Mouse (Mus musculus) activated CD4-positive, CD25-positive, alpha-beta regulatory T cell (primary cell): ENCODE measurements around the gene Ino80d. TPM values are rescaled to one million over a fixed set of nuclear protein-coding genes. Genes with fewer than 3 reads are reported as not detected.

Experiments used
- polyA plus RNA-seq, 2 experiments: library from polyadenylated mRNA; unstranded; fragments of 100-300 nt; shearing (Covaris generic); gene quantifications; one replicate each; pipeline ENCODE4 v1.2.1; 2017

Ino80d gene
- polyA plus RNA-seq: 10 to 100 TPM; 15.7 to 21.4 TPM

GRCm38 (mm10) chr1:63114136-63114781 is at the start of gene Ino80d:
Gene Ino80d, minus strand, starts transcription at chr1:63114667.

Other genes with a start within 250 kb of the Ino80d start
- gene Eef1b2, start 62.2 kb upstream of the Ino80d start, polyA plus RNA-seq: 100 to 1,000 TPM; 348 to 643 TPM
- gene Ndufs1, start 62.2 kb upstream of the Ino80d start, polyA plus RNA-seq: 100 to 1,000 TPM; 110 to 118 TPM
- gene Gpr1, start 99.9 kb upstream of the Ino80d start, polyA plus RNA-seq: not detected
- gene Zdbf2, start 158.6 kb upstream of the Ino80d start, polyA plus RNA-seq: under 1 TPM in 1 of 2 experiments, not detected in 1; 0.05 TPM